Comparison of ENCODE assay signal across 8 mouse cellular contexts in the genomic region with DNA sequence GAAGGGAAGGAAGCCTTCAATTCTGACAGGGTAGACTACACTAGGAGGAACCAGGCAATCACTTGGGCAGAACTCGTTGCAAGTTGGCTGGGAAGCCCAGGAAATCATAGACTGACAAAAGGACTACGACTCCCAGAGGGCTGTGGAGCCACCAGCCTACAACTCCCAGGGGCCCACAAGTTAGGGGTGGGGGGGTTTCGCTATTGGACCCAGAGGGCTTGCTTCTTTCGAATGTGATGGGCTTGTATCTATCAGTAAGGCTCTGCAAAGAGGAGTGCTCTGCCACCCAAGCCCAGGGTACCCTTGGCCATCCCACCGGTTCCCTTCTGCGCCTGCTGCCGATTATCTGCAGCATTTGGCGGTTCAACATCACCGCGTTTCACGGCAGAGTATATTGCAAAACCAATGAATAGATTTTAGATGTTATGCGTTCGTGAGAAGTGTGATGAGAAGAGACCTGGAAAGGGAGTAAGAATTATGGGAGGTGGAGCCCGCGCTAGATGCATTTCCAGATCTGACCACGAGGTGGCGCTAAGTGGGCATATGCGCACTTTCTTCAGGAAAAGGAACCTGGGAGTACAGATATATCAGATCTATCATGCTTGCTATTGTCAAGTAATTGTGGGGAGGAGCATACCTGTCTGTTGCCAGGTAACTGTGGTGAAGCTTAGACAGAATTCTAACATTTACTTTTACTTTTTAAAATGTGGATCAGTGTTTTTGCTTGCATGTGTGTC. TPM values are rescaled to one million over a fixed set of nuclear protein-coding genes. Genes with fewer than 3 reads are reported as not detected.
A peak's percentile ranks its signal among the peaks of the same experiment; 100 is the strongest.
DNase-seq lines count a peak whose midpoint lies in the region; ATAC-seq and TF ChIP-seq lines count a peak whose summit lies in the region.

No protein-coding gene starts in this region.

- H3K9ac ChIP-seq in heart, embryonic 12.5 days, result peak overlapping the region; percentile 49; the same call in 1 of the 2 replicates
- H3K9ac ChIP-seq in kidney, embryonic 16.5 days (replicated peaks; ENCODE audit: low read length), result peak overlapping the region; percentile 59

- H3K4me1 ChIP-seq in heart, embryonic 12.5 days (replicated peaks), result no peaks in the 10 kb centered on the region
- no peaks in the 10 kb centered on the region for H3K4me1 ChIP-seq in kidney, embryonic 16.5 days (ENCODE audit: insufficient read depth, low read length)

- peak; percentile 91 for TF ChIP-seq CTCF in brain, embryonic 14.5 days (IDR thresholded peaks at IDR 0.05; ENCODE audit: borderline replicate concordance, extremely low read depth, insufficient read depth, insufficient read length)

- H3K27me3 ChIP-seq in heart, embryonic 12.5 days (replicated peaks), result no peaks in the 10 kb centered on the region
- H3K27me3 ChIP-seq in kidney, embryonic 16.5 days (ENCODE audit: insufficient read depth, low read length), result no peaks in the 10 kb centered on the region
- no peaks in the 10 kb centered on the region for H3K27me3 ChIP-seq in splenic B cell, adult 2 months (ENCODE audit: control insufficient read depth, insufficient read depth, low read length, poor library complexity, severe bottlenecking)

- DNase-seq in CD4-positive helper T cell, adult 2 months (ENCODE audit: low read depth, low spot score), result peak; percentile 48
- peak; percentile 68 for DNase-seq in brain, embryonic 14.5 days (ENCODE audit: low read depth)
- DNase-seq in liver, result peak; percentile 67
- peak; percentile 77 for DNase-seq in splenic B cell, adult 2 months (ENCODE audit: low read depth, low spot score)

- peak overlapping the region; percentile 67 for H3K4me2 ChIP-seq in heart, embryonic 12.5 days
- peak overlapping the region; percentile 57 for H3K4me2 ChIP-seq in kidney, embryonic 16.5 days (replicated peaks; ENCODE audit: low read depth, low read length)

- no peaks in the 10 kb centered on the region for H3K9me3 ChIP-seq in heart, embryonic 12.5 days (replicated peaks)
- no peaks in the 10 kb centered on the region for H3K9me3 ChIP-seq in kidney, embryonic 16.5 days (ENCODE audit: low read length)

- WGBS in heart, embryonic 12.5 days, result 11% methylated on average over 18 of the region's 18 CpGs
- 11% methylated on average over 18 of the region's 18 CpGs for WGBS in kidney, embryonic 16.5 days

- TF ChIP-seq POLR2A in brain, embryonic 14.5 days (IDR thresholded peaks at IDR 0.05; ENCODE audit: borderline replicate concordance, extremely low read depth, insufficient read depth, insufficient read length, poor library complexity, severe bottlenecking), result no peak

- peak overlapping the region; percentile 43 for H3K4me3 ChIP-seq in heart, embryonic 12.5 days
- H3K4me3 ChIP-seq in kidney, embryonic 16.5 days (ENCODE audit: low read length), result peak overlapping the region; percentile 44

- H3K36me3 ChIP-seq in heart, embryonic 12.5 days, result no peaks in the 10 kb centered on the region; the same call in 1 of the 2 replicates
- H3K36me3 ChIP-seq in kidney, embryonic 16.5 days (ENCODE audit: insufficient read depth, low read length), result no peaks in the 10 kb centered on the region
- no peaks in the 10 kb centered on the region for H3K36me3 ChIP-seq in splenic B cell, adult 2 months (ENCODE audit: control insufficient read depth, insufficient read depth, low read length, poor library complexity, severe bottlenecking)

- ATAC-seq in erythroblast, adult 5-6 weeks (replicated peaks; ENCODE audit: low FRiP score, poor library complexity, severe bottlenecking), result 0 out of 2 replicates have a peak, but pooled peaks have one; percentile 57
- 0 out of 2 replicates have a peak, but pooled peaks have one; percentile 22 for ATAC-seq in heart, embryonic 12.5 days (ENCODE audit: insufficient number of reproducible peaks, low FRiP score)
- peak; percentile 58; the same call in 1 of the 2 replicates for ATAC-seq in kidney, embryonic 16.5 days (ENCODE audit: low FRiP score, low TSS enrichment)
- peak; percentile 58; the same call in 1 of the 2 replicates for ATAC-seq in monocyte, adult 5-6 weeks (replicated peaks; ENCODE audit: insufficient number of reproducible peaks, low FRiP score, low TSS enrichment, poor library complexity, severe bottlenecking)

- no peak overlapping the region for H3K27ac ChIP-seq in heart, embryonic 12.5 days (ENCODE audit: poor library complexity, severe bottlenecking)
- H3K27ac ChIP-seq in kidney, embryonic 16.5 days (ENCODE audit: low read length), result no peak overlapping the region

RNA-seq across cellular contexts. Expression of gene Zfp715, which starts 30.1 kb away (rescaled TPM):
- polyA plus RNA-seq in brain, embryonic 14.5 days (2012; rRNA removed), result 13.1 and 16.9 TPM in 2 replicates
- 8.2 and 11.7 TPM in 2 replicates for total RNA-seq in erythroblast, adult 5-6 weeks (2015; ENCODE audit: low replicate concordance)
- total RNA-seq in erythroblast, adult 5-6 weeks (2017; ENCODE audit: low replicate concordance), result 2.6 and 3.0 TPM in 2 replicates
- 10.6 and 11.3 TPM in 2 replicates for polyA plus RNA-seq in heart, embryonic 12.5 days (2016; fragmentation: Nextera tagmentation; extraction: Ambion mirVana)
- 14.9 TPM in 2 replicates for polyA plus RNA-seq in kidney, embryonic 16.5 days (2015; fragmentation: Nextera tagmentation; extraction: Ambion mirVana)
- total RNA-seq in monocyte, adult 5-6 weeks (2017), result 21.8 to 30.9 TPM (median 27.9 TPM) in 3 replicates
